Mouse (Mus musculus): ENCODE data around the gene Nhlh2. TPM values are rescaled to one million over a fixed set of nuclear protein-coding genes. Genes with fewer than 3 reads are reported as not detected.

Gene Nhlh2
- polyA plus RNA-seq, 2 experiments, result 0.08 TPM; not detected in 1

- peak overlapping the region; percentile 38; the same call in 1 of the 2 replicates for H3K9ac ChIP-seq (ENCODE audit: low read depth, low read length, severe bottlenecking)
Measured at GRCm38 (mm10) chr3:102012611-102013211, 2.8 kb downstream of the Nhlh2 start.

GRCm38 (mm10) chr3:102020604-102021003 lies 10.7 kb downstream of the Nhlh2 start:
- Histone ChIP-seq H3K4me3 (replicated peaks; ENCODE audit: low read length) (no peak overlapping the region), H3K9ac (ENCODE audit: low read depth, low read length, severe bottlenecking) (no peak overlapping the region), H3K27me3 (ENCODE audit: control insufficient read depth, insufficient read depth, low read length) (peaks cover 29% of the 10 kb centered on the region; the same call in 1 of the 2 replicates)

More at GRCm38 (mm10) chr3:102012611-102013211, 2.8 kb downstream of the Nhlh2 start:
- no peak for ATAC-seq (ENCODE audit: low FRiP score, low read depth)
- no peak for TF ChIP-seq POLR2A (IDR thresholded peaks at IDR 0.05; ENCODE audit: borderline replicate concordance, extremely low read depth, insufficient read depth, insufficient read length)
- under 1% methylated on average over 49 of the region's 53 CpGs for WGBS
- peak overlapping the region; percentile 55 for H3K4me2 ChIP-seq (replicated peaks; ENCODE audit: low read depth, low read length, severe bottlenecking)
- peaks cover 63% of the 10 kb centered on the region for H3K27me3 ChIP-seq (ENCODE audit: control insufficient read depth, insufficient read depth, low read length)
- no peaks in the 10 kb centered on the region for H3K9me3 ChIP-seq (ENCODE audit: control insufficient read depth, low read length)
- DNase-seq (ENCODE audit: low spot score), result no peak
- no peak overlapping the region for H3K27ac ChIP-seq (replicated peaks; ENCODE audit: low read depth, low read length)
- H3K4me1 ChIP-seq (ENCODE audit: control insufficient read depth, insufficient read depth, low read length), result peaks cover 17% of the 10 kb centered on the region
- no peaks in the 10 kb centered on the region for H3K36me3 ChIP-seq (ENCODE audit: control insufficient read depth, insufficient read depth, low read length)
- H3K4me3 ChIP-seq (replicated peaks; ENCODE audit: low read length), result peak overlapping the region; percentile 37

GRCm38 (mm10) chr3:102022721-102023120 lies 12.8 kb downstream of the Nhlh2 start:
- WGBS, result 10% methylated on average over 2 of the region's 2 CpGs
- DNase-seq (ENCODE audit: low spot score) (no peak), ATAC-seq (ENCODE audit: low FRiP score, low read depth) (no peak)
- no peaks in the 10 kb centered on the region for H3K36me3 ChIP-seq (ENCODE audit: control insufficient read depth, insufficient read depth, low read length)
- H3K27ac ChIP-seq (replicated peaks; ENCODE audit: low read depth, low read length), result no peak overlapping the region
- no peaks in the 10 kb centered on the region for H3K9me3 ChIP-seq (ENCODE audit: control insufficient read depth, low read length)
- peaks cover 29% of the 10 kb centered on the region; the same call in 1 of the 2 replicates for H3K27me3 ChIP-seq (ENCODE audit: control insufficient read depth, insufficient read depth, low read length)
- no peak overlapping the region for H3K9ac ChIP-seq (ENCODE audit: low read depth, low read length, severe bottlenecking)
- no peak overlapping the region for H3K4me3 ChIP-seq (replicated peaks; ENCODE audit: low read length)
- no peaks in the 10 kb centered on the region for H3K4me1 ChIP-seq (ENCODE audit: control insufficient read depth, insufficient read depth, low read length)
- TF ChIP-seq POLR2A (IDR thresholded peaks at IDR 0.05; ENCODE audit: borderline replicate concordance, extremely low read depth, insufficient read depth, insufficient read length), result no peak
- no peak overlapping the region for H3K4me2 ChIP-seq (replicated peaks; ENCODE audit: low read depth, low read length, severe bottlenecking)

More at GRCm38 (mm10) chr3:102020604-102021003, 10.7 kb downstream of the Nhlh2 start:
- ATAC-seq (ENCODE audit: low FRiP score, low read depth) (no peak), DNase-seq (ENCODE audit: low spot score) (no peak)
- Histone ChIP-seq H3K36me3 (ENCODE audit: control insufficient read depth, insufficient read depth, low read length) (no peaks in the 10 kb centered on the region), H3K9me3 (ENCODE audit: control insufficient read depth, low read length) (no peaks in the 10 kb centered on the region), H3K27ac (replicated peaks; ENCODE audit: low read depth, low read length) (no peak overlapping the region), H3K4me1 (ENCODE audit: control insufficient read depth, insufficient read depth, low read length) (no peaks in the 10 kb centered on the region), H3K4me2 (replicated peaks; ENCODE audit: low read depth, low read length, severe bottlenecking) (no peak overlapping the region)
- WGBS, result 62% methylated on average over 1 of the region's 1 CpGs
- TF ChIP-seq POLR2A (IDR thresholded peaks at IDR 0.05; ENCODE audit: borderline replicate concordance, extremely low read depth, insufficient read depth, insufficient read length), result no peak

DNA sequence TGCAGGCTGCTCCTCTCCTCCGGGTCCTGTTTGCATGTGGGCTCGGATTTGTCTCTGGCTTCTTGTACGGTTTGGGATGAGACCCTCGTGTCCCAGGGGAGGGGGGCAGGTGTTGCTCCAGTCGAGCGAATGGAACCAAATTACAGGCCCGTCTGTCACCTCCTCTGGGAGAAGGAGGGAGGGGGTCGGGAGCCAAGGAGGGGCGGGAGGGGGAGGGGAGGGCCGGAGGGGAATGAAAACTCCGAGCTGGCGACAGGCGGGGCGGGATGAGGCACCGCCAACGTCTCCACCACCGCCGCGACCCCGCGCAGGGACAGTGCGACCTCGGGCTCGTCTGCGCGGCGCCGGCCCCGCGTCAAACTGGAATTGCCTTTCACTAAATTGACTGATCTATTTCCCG lies 13.5 kb downstream of the Nhlh2 start:
- ATAC-seq (ENCODE audit: low FRiP score, low read depth) (no peak), DNase-seq (ENCODE audit: low spot score) (no peak)
- no peaks in the 10 kb centered on the region for H3K4me1 ChIP-seq (ENCODE audit: control insufficient read depth, insufficient read depth, low read length)
- WGBS, result 1% methylated on average over 30 of the region's 31 CpGs
- peak overlapping the region; percentile 44 for H3K9ac ChIP-seq (ENCODE audit: low read depth, low read length, severe bottlenecking)
- H3K36me3 ChIP-seq (ENCODE audit: control insufficient read depth, insufficient read depth, low read length), result no peaks in the 10 kb centered on the region
- no peak for TF ChIP-seq POLR2A (IDR thresholded peaks at IDR 0.05; ENCODE audit: borderline replicate concordance, extremely low read depth, insufficient read depth, insufficient read length)
- peak overlapping the region; percentile 28 for H3K4me3 ChIP-seq (replicated peaks; ENCODE audit: low read length)
- peak overlapping the region; percentile 55 for H3K4me2 ChIP-seq (replicated peaks; ENCODE audit: low read depth, low read length, severe bottlenecking)
- H3K9me3 ChIP-seq (ENCODE audit: control insufficient read depth, low read length), result no peaks in the 10 kb centered on the region
- peaks cover 29% of the 10 kb centered on the region; the same call in 1 of the 2 replicates for H3K27me3 ChIP-seq (ENCODE audit: control insufficient read depth, insufficient read depth, low read length)
- no peak overlapping the region for H3K27ac ChIP-seq (replicated peaks; ENCODE audit: low read depth, low read length)

GRCm38 (mm10) chr3:102023829-102024228 lies 14.0 kb downstream of the Nhlh2 start:
- no peak overlapping the region for H3K9ac ChIP-seq (ENCODE audit: low read depth, low read length, severe bottlenecking)

More at GRCm38 (mm10) chr3:102023829-102024228, 14.0 kb downstream of the Nhlh2 start:
- no peak overlapping the region for H3K27ac ChIP-seq (replicated peaks; ENCODE audit: low read depth, low read length)
- 4% methylated on average over 5 of the region's 5 CpGs for WGBS
- peak overlapping the region; percentile 55 for H3K4me2 ChIP-seq (replicated peaks; ENCODE audit: low read depth, low read length, severe bottlenecking)
- H3K4me1 ChIP-seq (ENCODE audit: control insufficient read depth, insufficient read depth, low read length), result no peaks in the 10 kb centered on the region
- H3K9me3 ChIP-seq (ENCODE audit: control insufficient read depth, low read length), result no peaks in the 10 kb centered on the region
- DNase-seq (ENCODE audit: low spot score), result no peak
- ATAC-seq (ENCODE audit: low FRiP score, low read depth), result no peak
- peaks cover 29% of the 10 kb centered on the region; the same call in 1 of the 2 replicates for H3K27me3 ChIP-seq (ENCODE audit: control insufficient read depth, insufficient read depth, low read length)
- no peaks in the 10 kb centered on the region for H3K36me3 ChIP-seq (ENCODE audit: control insufficient read depth, insufficient read depth, low read length)
- peak overlapping the region; percentile 28; the same call in 1 of the 2 replicates for H3K4me3 ChIP-seq (replicated peaks; ENCODE audit: low read length)
- no peak for TF ChIP-seq POLR2A (IDR thresholded peaks at IDR 0.05; ENCODE audit: borderline replicate concordance, extremely low read depth, insufficient read depth, insufficient read length)
